Mouse (Mus musculus) heart, postnatal 0 days (tissue): ENCODE data around the gene Ppp1r9a.

Experiments used
- CTCF ChIP-seq: IDR thresholded peaks from 2 replicates; pipeline ENCODE4 v1.5.1; 2016; ENCODE audit warnings: antibody characterized with exemption, control low read depth, low read depth
- EP300 ChIP-seq: IDR thresholded peaks from 2 replicates; pipeline ENCODE4 v1.6.1; 2016; ENCODE audit warnings: antibody characterized with exemption, low read depth

DNA sequence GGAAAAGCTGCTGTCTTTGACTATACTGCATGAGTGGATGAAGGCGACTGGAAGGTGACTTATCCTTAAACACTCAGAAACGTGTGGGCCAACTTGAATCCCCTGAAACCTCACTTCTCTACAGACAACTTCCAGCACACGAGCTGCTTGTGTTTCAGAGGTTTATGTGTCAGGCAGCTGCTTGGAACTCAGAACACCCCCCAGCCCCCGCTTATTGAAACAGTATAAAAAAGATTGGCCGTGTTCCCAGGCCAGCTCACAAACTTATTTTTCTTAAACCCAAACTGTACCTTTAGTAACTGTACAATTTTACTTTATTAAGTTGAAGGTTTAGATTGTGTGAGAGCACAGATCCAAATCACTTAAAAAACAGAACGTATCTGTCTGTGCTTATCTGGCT lies 53.9 kb downstream of the Ppp1r9a start:
- TF ChIP-seq CTCF: no peak
- TF ChIP-seq EP300: no peak
